Mouse (Mus musculus) kidney, adult 2 months (tissue): Measurements from ENCODE around the gene Mfsd5.

Experiments used
- CTCF ChIP-seq: fragments of 200-500 bp; conservative IDR thresholded peaks from 2 replicates; pipeline ENCODE4 v1.5.1; 2011; ENCODE audit warnings: low read depth, mild to moderate bottlenecking, control low read depth, low read length, moderate library complexity, mixed read lengths; ENCODE audit not compliant: insufficient read depth, insufficient read length
- POLR2A ChIP-seq: fragments of 200-500 bp; IDR thresholded peaks from one replicate; pipeline ENCODE4 v1.6.1; 2011; ENCODE audit warnings: low read depth, low read length, control low read depth

- TF ChIP-seq POLR2A (no peak), CTCF (no peak)
Observed at GRCm38 (mm10) chr15:102232764-102233163, 46.5 kb upstream of the Mfsd5 start.
